Mouse (Mus musculus): ENCODE data around the gene Fer1l4.

DNA sequence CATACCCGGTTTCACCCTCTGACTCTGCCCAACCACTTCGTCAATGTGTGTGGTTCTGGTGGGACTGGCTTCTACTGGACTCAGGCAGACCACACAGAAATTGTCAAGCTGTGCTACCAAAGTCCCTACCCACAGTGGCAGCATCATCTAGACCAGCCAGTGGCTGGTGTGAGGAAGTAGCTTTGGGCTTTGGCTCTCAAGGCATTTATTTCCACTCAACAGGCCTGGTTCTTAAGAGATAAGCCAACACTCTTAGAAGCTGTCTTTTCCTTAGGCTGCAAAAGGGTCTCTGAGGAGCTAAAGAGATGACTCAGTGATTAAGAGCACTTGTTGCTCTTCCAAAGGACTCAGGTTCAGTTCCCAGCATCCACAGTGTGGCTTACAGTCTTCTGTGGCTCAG lies 31.0 kb downstream of the Fer1l4 start:
- TF ChIP-seq EP300 (optimal IDR thresholded peaks at IDR 0.05) = no peak
- TF ChIP-seq CTCF (IDR thresholded peaks at IDR 0.05; ENCODE audit: low read depth) = no peak

All from stomach, postnatal 0 days (tissue).